Mouse (Mus musculus) embryo, embryonic 11 days (tissue): ENCODE results near the gene Olfr1034.
"Not testable (repeated sequence)": the region's sequence is repeated elsewhere in the genome, so short reads cannot be mapped to it uniquely, and the experiment has no call there.

Experiments
- DNase-seq: peaks from one replicate; pipeline ENCODE4 v3.0.0-alpha.2; 2015

The Olfr1034 gene

DNA sequence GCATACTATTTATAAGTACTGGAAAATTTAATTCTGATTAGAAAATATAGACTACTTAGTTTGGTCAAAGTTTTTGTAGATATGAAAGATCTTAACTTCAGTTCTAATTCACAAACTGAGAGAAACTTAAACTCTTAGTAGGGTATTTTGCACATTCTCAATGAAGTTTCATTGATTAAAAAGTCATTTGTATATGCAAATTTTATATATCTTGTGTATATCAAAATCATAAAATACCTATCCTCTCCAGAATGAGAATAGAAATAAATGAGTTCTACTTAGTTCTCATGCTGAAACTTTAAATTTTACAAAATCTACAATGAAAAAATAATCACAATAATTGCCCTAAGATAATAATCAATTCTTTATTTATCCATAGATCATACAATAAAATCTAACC, at the start of gene Olfr1034:
Gene Olfr1034 (plus strand): TSS at position 301 of the 400 bp plus-strand sequence.
- no peak for DNase-seq

DNA sequence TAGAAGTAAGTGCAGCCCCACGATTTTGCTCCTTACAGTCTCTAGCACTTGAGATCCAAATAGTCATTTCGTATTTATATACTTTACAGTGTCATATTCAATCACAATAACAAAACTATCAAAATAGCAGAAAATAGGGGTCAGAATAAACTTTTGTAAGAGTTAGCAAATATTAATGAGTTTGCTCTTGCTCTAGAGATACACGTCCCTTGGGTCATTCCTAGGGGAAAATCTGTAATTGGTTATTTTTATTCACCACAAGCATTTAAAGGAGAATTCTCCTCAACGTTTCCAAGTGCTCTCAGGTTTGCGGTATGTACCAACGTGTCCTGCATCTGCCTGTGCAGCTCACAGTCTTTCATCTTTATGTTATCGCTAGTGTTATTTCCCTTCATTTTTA, 40.4 kb upstream of the Olfr1034 start, which contains the start of gene Olfr1032:
Gene Olfr1032 (plus strand): TSS at position 301 of the 400 bp plus-strand sequence.
- no peak for DNase-seq

- DNase-seq, result peak; percentile 41
These were observed 25.3 kb upstream of the Olfr1034 start, which contains the start of gene Olfr1033 for GRCm38 (mm10) chr2:86020406-86020805. Olfr1033 (plus strand) TSS chr2:86020633.

GRCm38 (mm10) chr2:86021518-86021917, 24.1 kb upstream of the Olfr1034 start:
- DNase-seq, result not testable (repeated sequence)

DNA sequence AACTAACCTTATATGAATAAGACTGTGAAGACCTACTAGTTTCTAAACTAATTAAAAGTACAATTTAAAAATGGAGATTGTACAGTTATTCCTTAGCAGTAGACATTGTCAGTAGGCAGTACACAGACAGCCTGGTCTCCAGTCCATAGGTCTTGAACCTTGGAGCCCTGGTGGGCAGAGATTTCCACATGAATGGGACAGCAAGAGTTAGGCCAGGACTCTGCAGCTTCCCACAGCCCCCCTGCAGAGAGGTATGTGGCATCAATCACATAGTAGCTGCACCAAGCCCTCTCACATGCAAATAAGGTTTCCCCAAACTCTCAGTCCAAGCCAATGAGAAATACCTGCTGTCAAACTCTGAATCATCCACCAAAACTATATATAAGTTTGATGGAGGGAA, 5.1 kb downstream of the Olfr1034 start:
- DNase-seq, result not testable (repeated sequence)

DNA sequence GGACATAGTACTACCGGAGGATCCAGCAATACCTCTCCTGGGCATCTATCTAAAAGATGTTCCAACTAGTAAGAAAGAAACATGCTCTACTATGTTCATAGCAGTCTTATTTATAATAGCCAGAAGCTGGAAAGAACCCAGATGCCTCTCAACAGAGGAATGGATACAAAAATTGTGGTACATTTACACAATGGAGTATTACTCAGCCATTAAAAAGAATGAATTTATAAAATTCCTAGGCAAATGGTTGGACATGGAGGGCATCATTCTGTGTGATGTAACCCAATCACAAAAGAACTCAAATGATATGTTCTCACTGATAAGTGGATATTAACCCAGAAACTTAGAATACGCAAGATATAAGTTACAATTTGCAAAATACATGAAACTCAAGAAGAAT, 18.1 kb downstream of the Olfr1034 start:
- DNase-seq, result not testable (repeated sequence)

DNA sequence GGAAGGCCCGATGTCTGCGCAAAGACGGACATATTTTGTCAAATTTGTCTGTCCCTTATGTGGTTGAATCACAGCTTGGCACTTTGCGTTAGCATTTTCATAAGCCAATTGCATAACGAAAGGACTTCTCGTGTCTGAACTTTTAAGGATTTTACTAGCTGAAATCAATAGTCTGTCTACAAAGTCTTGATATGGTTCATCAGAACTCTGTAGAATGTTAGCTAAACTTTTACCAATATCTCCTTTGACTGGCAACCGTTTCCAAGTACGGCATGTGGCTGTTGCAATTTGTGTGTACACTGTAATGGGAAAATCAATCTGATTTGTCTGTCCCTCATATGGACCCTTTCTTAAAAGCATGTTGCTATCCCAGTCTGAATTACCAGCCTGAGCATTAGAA, 24.5 kb downstream of the Olfr1034 start:
- no peak for DNase-seq

- not testable (repeated sequence) for DNase-seq
These were observed 28.0 kb downstream of the Olfr1034 start, which contains the start of gene Olfr1036 for GRCm38 (mm10) chr2:86073692-86074091. Olfr1036 (plus strand) TSS chr2:86073992.

DNA sequence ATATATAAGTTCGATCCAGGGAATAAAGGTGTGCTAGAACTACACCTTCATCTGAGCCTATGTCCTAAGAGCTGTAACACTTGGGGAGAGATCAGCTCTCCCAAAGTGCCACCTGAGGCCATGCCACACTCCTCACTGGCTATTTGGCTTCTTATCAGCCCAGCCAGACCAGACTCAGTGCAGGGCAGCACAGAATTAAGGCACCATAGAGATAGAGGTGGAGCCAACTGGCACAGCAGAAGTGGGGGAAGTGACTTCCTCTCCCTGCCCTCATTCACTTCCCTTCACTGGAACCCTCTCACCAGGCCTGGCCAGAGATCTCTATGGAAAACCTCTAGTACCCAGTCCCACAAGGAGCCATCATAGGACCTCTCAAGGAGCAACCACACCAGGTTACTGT, 34.8 kb downstream of the Olfr1034 start:
- DNase-seq, result not testable (repeated sequence)

DNA sequence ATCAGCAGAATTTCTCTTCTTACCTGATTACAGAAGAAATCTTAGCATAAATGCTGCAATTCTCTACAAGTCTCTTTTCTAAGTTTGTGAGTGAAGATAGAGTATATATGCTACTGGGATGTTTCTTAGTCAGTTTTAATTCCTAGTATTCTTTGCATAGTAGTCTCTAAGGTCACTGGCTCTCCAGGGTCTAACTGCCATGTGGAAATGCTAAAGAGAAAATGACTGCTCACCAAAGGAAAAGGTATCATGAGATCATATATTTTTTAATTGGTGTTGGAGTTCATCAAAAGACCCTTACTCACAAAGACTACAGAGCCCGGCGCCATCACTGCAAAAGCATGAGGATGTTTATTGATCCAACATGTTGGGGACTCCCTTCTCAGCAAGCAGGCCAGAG, 41.6 kb downstream of the Olfr1034 start, which contains the start of gene Olfr1037:
Gene Olfr1037 (minus strand): TSS at position 101 of the 400 bp plus-strand sequence.
- DNase-seq, result no peak
